Mouse (Mus musculus) skeletal muscle tissue, postnatal 0 days (tissue): ENCODE measurements around the gene Ly6f. TPM values are rescaled to one million over a fixed set of nuclear protein-coding genes. Genes with fewer than 3 reads are reported as not detected.

Experiments used
- polyA plus RNA-seq: library from polyadenylated mRNA; unstranded; fragments of >200 nt; fragmentation: Nextera tagmentation; extraction: Ambion mirVana; gene quantifications from 2 replicates; pipeline ENCODE4 v1.2.1, GENCODE M21; 2015

Ly6f gene
- not detected in 2 replicates for polyA plus RNA-seq

DNA sequence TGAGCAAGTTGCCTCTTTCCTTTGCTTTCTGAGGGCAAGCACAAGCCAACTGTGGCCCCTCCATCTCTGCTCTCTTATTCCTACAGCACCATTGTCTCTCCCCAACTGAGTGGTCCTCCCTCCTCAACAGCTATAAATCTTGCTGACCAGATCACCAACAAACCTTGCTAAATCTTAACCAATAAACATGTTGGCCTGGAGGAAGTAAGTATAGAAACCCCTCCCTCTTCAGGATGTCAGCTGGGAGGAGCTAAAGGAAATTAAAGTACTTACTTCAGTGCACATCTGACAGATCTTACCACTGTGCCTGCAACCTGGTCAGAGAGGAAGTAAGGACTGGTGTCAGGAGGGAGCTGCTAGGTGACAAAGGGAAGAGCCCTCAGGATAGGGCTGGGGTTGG lies at the start of gene Ly6f:
Gene Ly6f, plus strand, starts transcription at position 301 of the 400 bp plus-strand sequence.

Other genes with a start within 250 kb of the Ly6f start
- gene Ly6c1, start 219.6 kb upstream of the Ly6f start, polyA plus RNA-seq: 67.8 and 83.5 TPM in 2 replicates
- 0.53 and 1.5 TPM in 2 replicates for gene Ly6c2, start 156.5 kb upstream of the Ly6f start, polyA plus RNA-seq
- gene Ly6g, start 113.2 kb upstream of the Ly6f start, polyA plus RNA-seq: not detected in 2 replicates
- gene BC025446, start 52.0 kb upstream of the Ly6f start, polyA plus RNA-seq: not detected in 2 replicates